In the genomic region with DNA sequence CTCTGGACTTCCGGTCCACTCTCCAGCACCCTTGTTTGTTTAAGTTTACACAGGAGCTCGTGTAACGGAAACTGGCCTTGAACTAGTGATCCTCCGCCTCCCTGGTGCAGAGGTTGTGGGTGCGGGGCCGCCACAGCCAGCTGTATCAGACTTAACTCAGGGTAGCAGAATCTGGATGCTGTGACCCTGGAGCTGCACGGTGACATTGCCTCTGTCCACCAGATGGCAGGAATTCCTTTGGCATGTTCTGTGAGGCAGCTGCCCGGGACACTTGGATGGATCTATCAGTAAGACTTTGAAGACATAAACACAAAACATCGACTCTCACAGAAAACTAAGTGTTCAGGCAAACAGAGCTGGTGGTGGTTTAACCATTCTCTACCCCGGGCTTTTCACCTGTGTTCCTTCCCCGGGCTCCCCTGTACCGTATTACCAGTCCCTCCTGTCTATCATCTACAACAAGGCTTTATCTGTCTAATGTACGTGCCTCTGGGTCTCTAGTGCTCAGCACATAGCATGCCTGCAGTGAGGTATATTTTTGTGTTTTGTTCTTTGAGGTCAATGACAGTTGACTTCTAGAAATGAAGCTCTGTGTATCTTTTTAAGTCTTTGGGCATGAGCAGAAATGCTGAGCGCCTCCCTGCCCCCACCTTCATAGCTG, we compare ENCODE assay signal across 8 mouse cellular contexts. TPM values are rescaled to one million over a fixed set of nuclear protein-coding genes. Genes with fewer than 3 reads are reported as not detected.
DNase-seq lines count a peak whose midpoint lies in the region; ATAC-seq and TF ChIP-seq lines count a peak whose summit lies in the region.

No protein-coding gene starts in this region.

- no peaks in the 10 kb centered on the region for H3K36me3 ChIP-seq in ES-Bruce4 (ENCODE audit: control insufficient read depth, insufficient read depth, low read length, poor library complexity, severe bottlenecking)
- H3K36me3 ChIP-seq in embryonic facial prominence, embryonic 13.5 days = no peaks in the 10 kb centered on the region

- 31% methylated on average over 14 of the region's 14 CpGs for WGBS in embryonic facial prominence, embryonic 13.5 days
- WGBS in lung, adult 2 months = 16% methylated on average over 14 of the region's 14 CpGs
- WGBS in olfactory bulb, adult 2 months = 50% methylated on average over 14 of the region's 14 CpGs

- ATAC-seq in embryonic facial prominence, embryonic 13.5 days (ENCODE audit: insufficient number of reproducible peaks, insufficient read depth, low FRiP score, low TSS enrichment, low read depth) = no peak

- H3K4me1 ChIP-seq in ES-Bruce4 (ENCODE audit: control insufficient read depth, insufficient read depth, low read length) = no peaks in the 10 kb centered on the region
- H3K4me1 ChIP-seq in embryonic facial prominence, embryonic 13.5 days = peaks cover 25% of the 10 kb centered on the region
- peaks cover 9% of the 10 kb centered on the region for H3K4me1 ChIP-seq in lung, adult 2 months (ENCODE audit: control insufficient read depth, insufficient read depth, low read length)
- no peaks in the 10 kb centered on the region; the same call in 1 of the 2 replicates for H3K4me1 ChIP-seq in olfactory bulb, adult 2 months (ENCODE audit: control insufficient read depth, insufficient read depth, low read length)

- TF ChIP-seq POLR2A in ES-Bruce4 (IDR thresholded peaks at IDR 0.05; ENCODE audit: insufficient read depth, low read length) = no peak
- TF ChIP-seq POLR2A in lung, adult 2 months (IDR thresholded peaks at IDR 0.05; ENCODE audit: borderline replicate concordance, extremely low read depth, low read depth, low read length) = no peak
- no peak for TF ChIP-seq POLR2A in olfactory bulb, adult 2 months (IDR thresholded peaks at IDR 0.05; ENCODE audit: insufficient read depth, low read depth, low read length)

- no peak overlapping the region for H3K4me3 ChIP-seq in ES-Bruce4 (ENCODE audit: low read depth, low read length)
- H3K4me3 ChIP-seq in embryonic facial prominence, embryonic 13.5 days = no peak overlapping the region
- H3K4me3 ChIP-seq in lung, adult 2 months (replicated peaks; ENCODE audit: extremely low read depth, low read depth, low read length) = no peak overlapping the region
- H3K4me3 ChIP-seq in olfactory bulb, adult 2 months (ENCODE audit: insufficient read depth, low read depth, low read length) = no peak overlapping the region

- no peak overlapping the region for H3K27ac ChIP-seq in ES-Bruce4 (ENCODE audit: insufficient read depth, low read length)
- H3K27ac ChIP-seq in embryonic facial prominence, embryonic 13.5 days = no peak overlapping the region; the same call in 1 of the 2 replicates
- H3K27ac ChIP-seq in olfactory bulb, adult 2 months (ENCODE audit: insufficient read depth, low read depth, low read length) = no peak overlapping the region

- H3K4me2 ChIP-seq in embryonic facial prominence, embryonic 13.5 days = peak overlapping the region; percentile 9; the same call in 1 of the 2 replicates

- intact Hi-C loops in heart, postnatal 10 days (cut with DNase I) = loop anchor here (1.0 to 10.0 kb wide), 4 partner anchors 130 to 330 kb away; no protein-coding TSS in a partner anchor

- no peaks in the 10 kb centered on the region for H3K9me3 ChIP-seq in ES-Bruce4 (replicated peaks; ENCODE audit: control insufficient read depth, insufficient read depth, low read length, poor library complexity, severe bottlenecking)
- H3K9me3 ChIP-seq in embryonic facial prominence, embryonic 13.5 days = no peaks in the 10 kb centered on the region

- DNase-seq in adrenal gland, postnatal 10 days = peak; percentile 79
- DNase-seq in heart, postnatal 10 days = peak; percentile 71 to 78
- DNase-seq in kidney, postnatal 36 days = peak; percentile 53 to 74
- peak; percentile 58 for DNase-seq in lung, adult 2 months
- peak; percentile 38 to 65 for DNase-seq in urinary bladder, postnatal 36 days (ENCODE audit: low spot score in 2 of 2)

- H3K27me3 ChIP-seq in ES-Bruce4 (ENCODE audit: control insufficient read depth, insufficient read depth, low read length, poor library complexity, severe bottlenecking) = no peaks in the 10 kb centered on the region
- no peaks in the 10 kb centered on the region for H3K27me3 ChIP-seq in embryonic facial prominence, embryonic 13.5 days

- no peak overlapping the region for H3K9ac ChIP-seq in ES-Bruce4 (ENCODE audit: low read depth, poor library complexity, severe bottlenecking)
- no peak overlapping the region for H3K9ac ChIP-seq in embryonic facial prominence, embryonic 13.5 days

- TF ChIP-seq CTCF in ES-Bruce4 (IDR thresholded peaks at IDR 0.05; ENCODE audit: low read depth, low read length) = peak; percentile 64
- peak; percentile 85 for TF ChIP-seq CTCF in lung, adult 2 months (IDR thresholded peaks at IDR 0.05; ENCODE audit: insufficient read depth, low read length)
- TF ChIP-seq CTCF in olfactory bulb, adult 2 months (IDR thresholded peaks at IDR 0.05; ENCODE audit: insufficient read depth, low read depth, low read length) = 0 out of 2 replicates have a peak, but pooled peaks have one; percentile 9

- TF ChIP-seq EP300 in ES-Bruce4 (IDR thresholded peaks at IDR 0.05; ENCODE audit: insufficient read depth, low read depth, low read length) = no peak

RNA-seq across cellular contexts. Expression of a gene that starts 26.6 kb away (rescaled TPM):
- 49.9 and 58.1 TPM in 2 replicates for polyA plus RNA-seq in ES-Bruce4 (2011; ENCODE audit: insufficient read depth, insufficient read length, low read depth, missing spikeins)
- 10 to 100 TPM in 1 of 2 experiments, 1 to 10 TPM in 1; 5.7 to 10.6 TPM for total RNA-seq in adrenal gland, postnatal 10 days (2021)
- 51.6 and 55.7 TPM in 2 replicates for polyA plus RNA-seq in embryonic facial prominence, embryonic 13.5 days (2015; fragmentation: Nextera tagmentation; extraction: Ambion mirVana)
- 1 to 10 TPM; 3.1 to 4.6 TPM for total RNA-seq in heart, postnatal 10 days (2021)
- 1.6 and 1.9 TPM in 2 replicates for polyA plus RNA-seq in lung, adult 2 months (2012; rRNA removed)
- not detected in 2 replicates for polyA plus RNA-seq in olfactory bulb, adult 2 months (2012; ENCODE audit: insufficient read depth, insufficient read length, low replicate concordance, missing spikeins)

Comparison
In these comparisons a context has a peak if more than half of its experiments do, and no peak if none do; other contexts are left out.
1. CTCF ChIP-seq: peak in every context shown above with its lines; median percentile 85 in lung, adult 2 months; 64 in ES-Bruce4; 9 in olfactory bulb, adult 2 months.